Mouse (Mus musculus) midbrain, embryonic 12.5 days (tissue): Measurements from ENCODE around the gene Cd44. TPM values are rescaled to one million over a fixed set of nuclear protein-coding genes. Genes with fewer than 3 reads are reported as not detected.

Experiments
- ATAC-seq: fragments of 200-750 bp; cut with Nextera tagmentation; 2 replicates; pipeline ENCODE4 v1.8.0; 2017; ENCODE audit warnings: low read depth, moderate TSS enrichment, moderate library complexity; ENCODE audit not compliant: low FRiP score
- H3K27ac ChIP-seq: fragments of 300-500 bp; sonication (generic); replicated peaks from 2 replicates; pipeline ENCODE4 v1.5.1; 2016; ENCODE audit warnings: mild to moderate bottlenecking
- H3K27me3 ChIP-seq: fragments of 300-500 bp; sonication (generic); 2 replicates; pipeline ENCODE4 v1.6.1; 2016; ENCODE audit warnings: mild to moderate bottlenecking
- H3K36me3 ChIP-seq: fragments of 300-500 bp; sonication (generic); 2 replicates; pipeline ENCODE4 v1.6.1; 2016
- H3K4me1 ChIP-seq: fragments of 300-500 bp; sonication (generic); 2 replicates; pipeline ENCODE4 v1.6.1; 2016
- H3K4me2 ChIP-seq: fragments of 300-500 bp; sonication (generic); replicated peaks from 2 replicates; pipeline ENCODE4 v1.6.1; 2016; ENCODE audit warnings: mild to moderate bottlenecking, moderate library complexity
- H3K4me3 ChIP-seq: fragments of 300-500 bp; sonication (generic); 2 replicates; pipeline ENCODE4 v1.5.1; 2016; ENCODE audit warnings: mild to moderate bottlenecking
- H3K9ac ChIP-seq: fragments of 300-500 bp; sonication (generic); replicated peaks from 2 replicates; pipeline ENCODE4 v1.6.1; 2016; ENCODE audit warnings: mild to moderate bottlenecking, moderate library complexity
- H3K9me3 ChIP-seq: fragments of 300-500 bp; sonication (generic); 2 replicates; pipeline ENCODE4 v1.6.1; 2016; ENCODE audit warnings: mild to moderate bottlenecking
- WGBS: fragments of 180-500 bp; shearing (Covaris S2); methylation state at CpG from one replicate; pipeline ENCODE4 v1.1.7; 2016; 5-methylcytosine and 5-hydroxymethylcytosine counted together
- polyA plus RNA-seq: library from polyadenylated mRNA; unstranded; fragments of >200 nt; fragmentation: Nextera tagmentation; extraction: Ambion mirVana; gene quantifications from 2 replicates; pipeline ENCODE4 v1.2.1, GENCODE M21; 2016

Gene Cd44
- polyA plus RNA-seq, 1 experiment from 2014 or later = 3.0 TPM

- WGBS = 79% methylated on average over 6 of the region's 6 CpGs
- Histone ChIP-seq H3K27me3 (no peaks in the 10 kb centered on the region), H3K9me3 (no peaks in the 10 kb centered on the region), H3K36me3 (no peaks in the 10 kb centered on the region), H3K9ac (no peak overlapping the region), H3K4me2 (no peak overlapping the region), H3K4me3 (no peak overlapping the region), H3K27ac (no peak overlapping the region), H3K4me1 (peaks cover 6% of the 10 kb centered on the region; the same call in 1 of the 2 replicates)
- no peak for ATAC-seq
Observed at GRCm38 (mm10) chr2:102864695-102865353, 36.6 kb downstream of the Cd44 start.

- Histone ChIP-seq H3K27ac (no peak overlapping the region), H3K36me3 (no peaks in the 10 kb centered on the region), H3K27me3 (no peaks in the 10 kb centered on the region), H3K9me3 (no peaks in the 10 kb centered on the region), H3K4me2 (no peak overlapping the region), H3K4me1 (peaks cover 6% of the 10 kb centered on the region; the same call in 1 of the 2 replicates), H3K9ac (no peak overlapping the region), H3K4me3 (no peak overlapping the region)
- ATAC-seq = no peak
- WGBS = 73% methylated on average over 4 of the region's 4 CpGs
Observed at GRCm38 (mm10) chr2:102864036-102864435, 37.4 kb downstream of the Cd44 start.

- no peak overlapping the region for H3K27ac ChIP-seq
- no peak overlapping the region for H3K4me2 ChIP-seq
- no peak for ATAC-seq
- H3K4me1 ChIP-seq = peaks cover 6% of the 10 kb centered on the region; the same call in 1 of the 2 replicates
- no peaks in the 10 kb centered on the region for H3K9me3 ChIP-seq
- no peaks in the 10 kb centered on the region for H3K27me3 ChIP-seq
- 91% methylated on average over 2 of the region's 2 CpGs for WGBS
- H3K9ac ChIP-seq = no peak overlapping the region
- H3K4me3 ChIP-seq = no peak overlapping the region
- no peaks in the 10 kb centered on the region for H3K36me3 ChIP-seq
Observed at GRCm38 (mm10) chr2:102863583-102863982, 37.9 kb downstream of the Cd44 start.

- Histone ChIP-seq H3K9ac (no peak overlapping the region), H3K27ac (no peak overlapping the region), H3K4me1 (peaks cover 6% of the 10 kb centered on the region; the same call in 1 of the 2 replicates), H3K9me3 (no peaks in the 10 kb centered on the region), H3K36me3 (no peaks in the 10 kb centered on the region), H3K4me3 (no peak overlapping the region), H3K4me2 (no peak overlapping the region), H3K27me3 (no peaks in the 10 kb centered on the region)
- no peak for ATAC-seq
- 79% methylated on average over 7 of the region's 7 CpGs for WGBS
Observed at GRCm38 (mm10) chr2:102862706-102863105, 38.8 kb downstream of the Cd44 start.

- WGBS = 93% methylated on average over 6 of the region's 6 CpGs
- H3K4me2 ChIP-seq = no peak overlapping the region
- ATAC-seq = no peak
Observed at GRCm38 (mm10) chr2:102858271-102858670, 43.2 kb downstream of the Cd44 start.

GRCm38 (mm10) chr2:102853297-102853696 lies 48.2 kb downstream of the Cd44 start:
- no peak overlapping the region for H3K9ac ChIP-seq
- H3K4me2 ChIP-seq = no peak overlapping the region
- no peak for ATAC-seq
- peaks cover 9% of the 10 kb centered on the region for H3K27me3 ChIP-seq
- H3K36me3 ChIP-seq = no peaks in the 10 kb centered on the region
- H3K4me3 ChIP-seq = no peak overlapping the region
- H3K9me3 ChIP-seq = no peaks in the 10 kb centered on the region
- 83% methylated on average over 3 of the region's 3 CpGs for WGBS
- H3K27ac ChIP-seq = no peak overlapping the region
- no peaks in the 10 kb centered on the region for H3K4me1 ChIP-seq

More at GRCm38 (mm10) chr2:102858271-102858670, 43.2 kb downstream of the Cd44 start:
- H3K9me3 ChIP-seq = no peaks in the 10 kb centered on the region
- no peaks in the 10 kb centered on the region for H3K27me3 ChIP-seq
- no peaks in the 10 kb centered on the region for H3K4me1 ChIP-seq
- H3K9ac ChIP-seq = no peak overlapping the region
- no peak overlapping the region for H3K27ac ChIP-seq
- no peaks in the 10 kb centered on the region for H3K36me3 ChIP-seq
- no peak overlapping the region for H3K4me3 ChIP-seq

GRCm38 (mm10) chr2:102851936-102852477 lies 49.5 kb downstream of the Cd44 start:
- no peak overlapping the region for H3K9ac ChIP-seq
- ATAC-seq = no peak
- no peaks in the 10 kb centered on the region for H3K9me3 ChIP-seq
- H3K36me3 ChIP-seq = no peaks in the 10 kb centered on the region
- no peak overlapping the region for H3K4me3 ChIP-seq
- H3K27me3 ChIP-seq = peaks cover 9% of the 10 kb centered on the region
- 73% methylated on average over 4 of the region's 4 CpGs for WGBS
- H3K4me1 ChIP-seq = no peaks in the 10 kb centered on the region
- no peak overlapping the region for H3K27ac ChIP-seq
- no peak overlapping the region for H3K4me2 ChIP-seq

- Histone ChIP-seq H3K4me3 (no peak overlapping the region), H3K27ac (no peak overlapping the region), H3K4me2 (no peak overlapping the region), H3K27me3 (peaks cover 9% of the 10 kb centered on the region), H3K9ac (no peak overlapping the region), H3K4me1 (no peaks in the 10 kb centered on the region), H3K36me3 (no peaks in the 10 kb centered on the region), H3K9me3 (no peaks in the 10 kb centered on the region)
- no peak for ATAC-seq
Observed at GRCm38 (mm10) chr2:102850026-102850425, 51.4 kb downstream of the Cd44 start.

- Histone ChIP-seq H3K4me1 (no peaks in the 10 kb centered on the region), H3K4me2 (no peak overlapping the region), H3K9ac (no peak overlapping the region), H3K36me3 (no peaks in the 10 kb centered on the region), H3K9me3 (no peaks in the 10 kb centered on the region), H3K4me3 (no peak overlapping the region), H3K27me3 (peaks cover 9% of the 10 kb centered on the region), H3K27ac (no peak overlapping the region)
- 92% methylated on average over 5 of the region's 5 CpGs for WGBS
- ATAC-seq = no peak
Observed at GRCm38 (mm10) chr2:102848811-102849433, 52.5 kb downstream of the Cd44 start.

GRCm38 (mm10) chr2:102841231-102841630 lies 60.2 kb downstream of the Cd44 start:
- Histone ChIP-seq H3K4me2 (no peak overlapping the region), H3K27ac (no peak overlapping the region), H3K4me1 (no peaks in the 10 kb centered on the region), H3K4me3 (no peak overlapping the region), H3K9me3 (no peaks in the 10 kb centered on the region), H3K36me3 (no peaks in the 10 kb centered on the region), H3K9ac (no peak overlapping the region), H3K27me3 (no peaks in the 10 kb centered on the region)
- ATAC-seq = no peak

GRCm38 (mm10) chr2:102838179-102838578 lies 63.3 kb downstream of the Cd44 start:
- Histone ChIP-seq H3K9me3 (no peaks in the 10 kb centered on the region), H3K4me1 (no peaks in the 10 kb centered on the region), H3K9ac (no peak overlapping the region), H3K4me2 (no peak overlapping the region), H3K27me3 (no peaks in the 10 kb centered on the region), H3K4me3 (no peak overlapping the region), H3K27ac (no peak overlapping the region), H3K36me3 (no peaks in the 10 kb centered on the region)
- 76% methylated on average over 7 of the region's 7 CpGs for WGBS
- ATAC-seq = no peak

GRCm38 (mm10) chr2:102831547-102831946 lies 69.9 kb downstream of the Cd44 start:
- H3K27me3 ChIP-seq = no peaks in the 10 kb centered on the region
- ATAC-seq = no peak
- H3K4me2 ChIP-seq = no peak overlapping the region
- no peaks in the 10 kb centered on the region for H3K4me1 ChIP-seq
- no peaks in the 10 kb centered on the region for H3K36me3 ChIP-seq
- H3K27ac ChIP-seq = no peak overlapping the region
- no peak overlapping the region for H3K4me3 ChIP-seq
- H3K9me3 ChIP-seq = no peaks in the 10 kb centered on the region
- H3K9ac ChIP-seq = no peak overlapping the region
